Comparison of ENCODE assay signal across 34 mouse cellular contexts in genomic region chr19:55165183-55165865, GRCm38 (mm10). TPM values are rescaled to one million over a fixed set of nuclear protein-coding genes. Genes with fewer than 3 reads are reported as not detected.
DNase-seq lines count a peak whose midpoint lies in the region; ATAC-seq and TF ChIP-seq lines count a peak whose summit lies in the region.
"Had no signal": no experiment of that assay in that cellular context is flagged by ENCODE, and none has a peak within 500 bp of the region (broad histone marks: within the 10 kb centered on the region; RNA-seq: fewer than 3 reads in every experiment).

No protein-coding gene starts in this region.

- TF ChIP-seq EP300 in lung, postnatal 0 days (IDR thresholded peaks at IDR 0.05), result no peak

- no peak for TF ChIP-seq CTCF in lung, postnatal 0 days (IDR thresholded peaks at IDR 0.05)
- no peak for TF ChIP-seq CTCF in intestine, postnatal 0 days (IDR thresholded peaks at IDR 0.05; ENCODE audit: low read depth)

- H3K4me2 ChIP-seq in lung, postnatal 0 days (replicated peaks; ENCODE audit: low read depth, low read length), result 0 out of 2 replicates have a peak overlapping the region, but pooled peaks have one; percentile 3
- H3K4me2 ChIP-seq in intestine, postnatal 0 days (replicated peaks; ENCODE audit: low read depth), result no peak overlapping the region
- H3K4me2 ChIP-seq: embryonic facial prominence, embryonic 12.5 days; forebrain, embryonic 15.5 days; hindbrain, embryonic 13.5 days; kidney, embryonic 15.5 days; limb, embryonic 13.5 days; liver, embryonic 13.5 days; midbrain, embryonic 15.5 days; neural tube, embryonic 15.5 days had no signal

- no peak overlapping the region for H3K4me3 ChIP-seq in lung, postnatal 0 days (ENCODE audit: low read depth, low read length)
- no peak overlapping the region for H3K4me3 ChIP-seq in intestine, postnatal 0 days (ENCODE audit: low read depth, low read length)
- H3K4me3 ChIP-seq: embryonic facial prominence, embryonic 12.5 days; forebrain, embryonic 15.5 days; heart, embryonic 10.5 days; hindbrain, embryonic 13.5 days; kidney, embryonic 15.5 days; limb, embryonic 13.5 days; liver, embryonic 13.5 days; midbrain, embryonic 10.5 days; midbrain, embryonic 15.5 days; neural tube, embryonic 15.5 days had no signal

- peaks cover 4% of the 10 kb centered on the region for H3K4me1 ChIP-seq in lung, postnatal 0 days (ENCODE audit: insufficient read depth, low read depth, low read length)
- no peaks in the 10 kb centered on the region for H3K4me1 ChIP-seq in intestine, postnatal 0 days (replicated peaks; ENCODE audit: control insufficient read depth, insufficient read depth, low read length)
- H3K4me1 ChIP-seq: embryonic facial prominence, embryonic 12.5 days; forebrain, embryonic 15.5 days; hindbrain, embryonic 13.5 days; kidney, embryonic 15.5 days; limb, embryonic 13.5 days; midbrain, embryonic 15.5 days; neural tube, embryonic 15.5 days had no signal

- H3K27me3 ChIP-seq in lung, postnatal 0 days (replicated peaks; ENCODE audit: insufficient read depth, low read length), result no peaks in the 10 kb centered on the region
- H3K27me3 ChIP-seq in intestine, postnatal 0 days (replicated peaks; ENCODE audit: control insufficient read depth, insufficient read depth, low read length), result no peaks in the 10 kb centered on the region
- H3K27me3 ChIP-seq: CH12.LX; embryonic facial prominence, embryonic 12.5 days; forebrain, embryonic 15.5 days; hindbrain, embryonic 13.5 days; kidney, embryonic 15.5 days; limb, embryonic 13.5 days; liver, embryonic 13.5 days; midbrain, embryonic 15.5 days; neural tube, embryonic 15.5 days had no signal

- no peak overlapping the region for H3K9ac ChIP-seq in lung, postnatal 0 days (replicated peaks; ENCODE audit: low read depth)
- no peak overlapping the region for H3K9ac ChIP-seq in intestine, postnatal 0 days (ENCODE audit: low read depth, low read length)
- H3K9ac ChIP-seq: embryonic facial prominence, embryonic 12.5 days; forebrain, embryonic 15.5 days; hindbrain, embryonic 13.5 days; kidney, embryonic 15.5 days; limb, embryonic 13.5 days; liver, embryonic 13.5 days; midbrain, embryonic 15.5 days; neural tube, embryonic 15.5 days had no signal

- DNase-seq in adrenal gland, adult (ENCODE audit: inconsistent age in 2 of 2, low spot score in 1 of 2), result peak; percentile 59 to 86
- DNase-seq in adrenal gland, postnatal 25 days, result no peak
- DNase-seq in lung, postnatal 0 days (ENCODE audit: low spot score), result no peak
- DNase-seq in lung, postnatal 4 days, result no peak
- DNase-seq in adrenal gland, postnatal 14 days, result peak; percentile 54
- no peak for DNase-seq in gastrocnemius, postnatal 10 days
- DNase-seq in frontal cortex, postnatal 10 days (ENCODE audit: low spot score in 2 of 2), result no peak
- DNase-seq: cerebellum, adult 11-12 months; cerebellum, adult 9-11 months; embryo, embryonic 11 days; gastrocnemius, postnatal 14 days; heart, postnatal 36 days; kidney, adult 18-20 months; kidney, postnatal 25 days; liver, embryonic 13.5 days; right cerebral cortex, adult 18-20 months had no signal

- no peaks in the 10 kb centered on the region for H3K36me3 ChIP-seq in lung, postnatal 0 days (ENCODE audit: insufficient read depth, low read length)
- no peaks in the 10 kb centered on the region for H3K36me3 ChIP-seq in intestine, postnatal 0 days (ENCODE audit: control insufficient read depth, insufficient read depth)
- H3K36me3 ChIP-seq: embryonic facial prominence, embryonic 12.5 days; forebrain, embryonic 15.5 days; heart, embryonic 10.5 days; hindbrain, embryonic 13.5 days; kidney, embryonic 15.5 days; limb, embryonic 13.5 days; liver, embryonic 13.5 days; midbrain, embryonic 10.5 days; midbrain, embryonic 15.5 days; neural tube, embryonic 15.5 days had no signal

- H3K27ac ChIP-seq in lung, postnatal 0 days (ENCODE audit: low read length), result no peak overlapping the region
- H3K27ac ChIP-seq in intestine, postnatal 0 days (ENCODE audit: low read depth, low read length), result peak overlapping the region; percentile 46; the same call in 1 of the 2 replicates
- H3K27ac ChIP-seq: embryonic facial prominence, embryonic 12.5 days; forebrain, embryonic 15.5 days; heart, embryonic 10.5 days; hindbrain, embryonic 13.5 days; kidney, embryonic 15.5 days; limb, embryonic 13.5 days; liver, embryonic 13.5 days; midbrain, embryonic 10.5 days; midbrain, embryonic 15.5 days; neural tube, embryonic 15.5 days had no signal

- no peaks in the 10 kb centered on the region for H3K9me3 ChIP-seq in lung, postnatal 0 days (ENCODE audit: low read length)
- no peaks in the 10 kb centered on the region for H3K9me3 ChIP-seq in intestine, postnatal 0 days (ENCODE audit: control insufficient read depth)
- H3K9me3 ChIP-seq: forebrain, embryonic 15.5 days had no signal

- WGBS in lung, postnatal 0 days, result 54% methylated on average over 1 of the region's 1 CpGs
- 74% methylated on average over 1 of the region's 1 CpGs for WGBS in intestine, postnatal 0 days

- ATAC-seq in lung, postnatal 0 days, result no peak; the same call in 1 of the 2 replicates
- ATAC-seq in intestine, postnatal 0 days, result peak; percentile 60
- ATAC-seq: forebrain, embryonic 15.5 days; midbrain, embryonic 15.5 days; Patski had no signal

RNA-seq across cellular contexts. Expression of gene Tectb, which starts 15.2 kb away (rescaled TPM):
- total RNA-seq in adrenal gland, postnatal 25 days (2021), result 0.67 and 1.2 TPM in 2 replicates
- polyA plus RNA-seq in lung, postnatal 0 days (2015; fragmentation: Nextera tagmentation; extraction: Ambion mirVana), result 0.21 and 0.27 TPM in 2 replicates
- total RNA-seq in adrenal gland, postnatal 14 days (2021), result 0.78 and 0.79 TPM in 2 replicates
- polyA plus RNA-seq in intestine, postnatal 0 days (2015; fragmentation: Nextera tagmentation; extraction: Ambion mirVana), result not detected in 2 replicates
- total RNA-seq in gastrocnemius, postnatal 10 days (2021), result 1 to 10 TPM in 1 of 2 experiments, under 1 TPM in 1; 0.79 to 1.3 TPM
- total RNA-seq: CH12.LX; ES-E14; granulocyte monocyte progenitor cell, adult 5-6 weeks; left cerebral cortex, postnatal 36 days had no signal
- polyA plus RNA-seq: C2C12; heart, embryonic 16.5 days; kidney, embryonic 15.5 days; limb, embryonic 13.5 days; liver, embryonic 13.5 days; midbrain, embryonic 10.5 days; neural tube, embryonic 15.5 days; Patski; spleen, adult 2 months had no signal

RNA-seq across cellular contexts. Expression of gene Gpam, which starts 38.3 kb away (rescaled TPM):
- total RNA-seq in adrenal gland, postnatal 25 days (2021), result 573 and 601 TPM in 2 replicates
- 41.4 and 51.8 TPM in 2 replicates for polyA plus RNA-seq in lung, postnatal 0 days (2015; fragmentation: Nextera tagmentation; extraction: Ambion mirVana)
- total RNA-seq in adrenal gland, postnatal 14 days (2021), result 232 and 288 TPM in 2 replicates
- polyA plus RNA-seq in intestine, postnatal 0 days (2015; fragmentation: Nextera tagmentation; extraction: Ambion mirVana), result 6.3 and 6.6 TPM in 2 replicates
- 100 to 1,000 TPM; 110 to 114 TPM for total RNA-seq in gastrocnemius, postnatal 10 days (2021)

Comparison
In these comparisons a context has a peak if more than half of its experiments do, and no peak if none do; other contexts are left out.
1. DNase-seq: peak in adrenal gland, adult (2 of 2) and adrenal gland, postnatal 14 days (single experiment); none in adrenal gland, postnatal 25 days (single experiment), lung, postnatal 0 days (single experiment), lung, postnatal 4 days (0 of 2), gastrocnemius, postnatal 10 days (single experiment) and frontal cortex, postnatal 10 days (0 of 2).